10 mouse cellular contexts compared by ENCODE assay signal in genomic region chr15:86015860-86016541, GRCm38 (mm10). TPM values are rescaled to one million over a fixed set of nuclear protein-coding genes. Genes with fewer than 3 reads are reported as not detected.
DNase-seq lines count a peak whose midpoint lies in the region; ATAC-seq and TF ChIP-seq lines count a peak whose summit lies in the region.
"Had no signal": no experiment of that assay in that cellular context is flagged by ENCODE, and none has a peak within 500 bp of the region (broad histone marks: within the 10 kb centered on the region; RNA-seq: fewer than 3 reads in every experiment).

No protein-coding gene starts in this region.

- peaks cover 22% of the 10 kb centered on the region for H3K4me1 ChIP-seq in kidney, embryonic 16.5 days (ENCODE audit: insufficient read depth, low read length)
- peaks cover 7% of the 10 kb centered on the region for H3K4me1 ChIP-seq in ES-Bruce4 (ENCODE audit: control insufficient read depth, insufficient read depth, low read length)

- H3K36me3 ChIP-seq in kidney, embryonic 16.5 days (ENCODE audit: insufficient read depth, low read length), result 0 out of 2 replicates have a peak, but pooled peaks cover 2% of the 10 kb centered on the region
- H3K36me3 ChIP-seq in ES-Bruce4 (ENCODE audit: control insufficient read depth, insufficient read depth, low read length, poor library complexity, severe bottlenecking), result no peaks in the 10 kb centered on the region

- no peak for DNase-seq in kidney, postnatal 4 days
- peak; percentile 16 for DNase-seq in T-cell, adult 2 months (ENCODE audit: low spot score)
- DNase-seq in B cell, adult 2 months, result no peak
- DNase-seq in cerebellum, postnatal 4 days (ENCODE audit: low spot score in 2 of 2), result no peak
- DNase-seq in layer of hippocampus, adult 11-12 months (ENCODE audit: low spot score), result no peak
- DNase-seq: kidney, adult 9 months; lung, adult 2 months had no signal

- H3K27me3 ChIP-seq in kidney, embryonic 16.5 days (ENCODE audit: insufficient read depth, low read length), result no peaks in the 10 kb centered on the region
- no peaks in the 10 kb centered on the region for H3K27me3 ChIP-seq in ES-Bruce4 (ENCODE audit: control insufficient read depth, insufficient read depth, low read length, poor library complexity, severe bottlenecking)

- peaks cover 6% of the 10 kb centered on the region; the same call in 1 of the 2 replicates for H3K9me3 ChIP-seq in kidney, embryonic 16.5 days (ENCODE audit: low read length)
- H3K9me3 ChIP-seq in ES-Bruce4 (replicated peaks; ENCODE audit: control insufficient read depth, insufficient read depth, low read length, poor library complexity, severe bottlenecking), result no peaks in the 10 kb centered on the region

- no peak for TF ChIP-seq POLR2A in ES-Bruce4 (IDR thresholded peaks at IDR 0.05; ENCODE audit: insufficient read depth, low read length)

- H3K4me2 ChIP-seq in kidney, embryonic 16.5 days (replicated peaks; ENCODE audit: low read depth, low read length), result no peak overlapping the region

- no peak overlapping the region for H3K27ac ChIP-seq in kidney, embryonic 16.5 days (ENCODE audit: low read length)
- H3K27ac ChIP-seq in ES-Bruce4 (ENCODE audit: insufficient read depth, low read length), result peak overlapping the region; percentile 18; the same call in 1 of the 2 replicates

- peak; percentile 54; the same call in 1 of the 2 replicates for ATAC-seq in kidney, embryonic 16.5 days (ENCODE audit: low FRiP score, low TSS enrichment)
- peak; percentile 60 for ATAC-seq in megakaryocyte progenitor cell, adult 5-6 weeks (replicated peaks; ENCODE audit: poor library complexity)

- TF ChIP-seq EP300 in ES-Bruce4 (IDR thresholded peaks at IDR 0.05; ENCODE audit: insufficient read depth, low read depth, low read length), result no peak

- WGBS in kidney, embryonic 16.5 days, result 49% methylated on average over 13 of the region's 13 CpGs

- H3K9ac ChIP-seq in kidney, embryonic 16.5 days (replicated peaks; ENCODE audit: low read length), result no peak overlapping the region
- no peak overlapping the region for H3K9ac ChIP-seq in ES-Bruce4 (ENCODE audit: low read depth, poor library complexity, severe bottlenecking)

- no peak overlapping the region for H3K4me3 ChIP-seq in kidney, embryonic 16.5 days (ENCODE audit: low read length)
- H3K4me3 ChIP-seq in ES-Bruce4 (ENCODE audit: low read depth, low read length), result no peak overlapping the region

- TF ChIP-seq CTCF in ES-Bruce4 (IDR thresholded peaks at IDR 0.05; ENCODE audit: low read depth, low read length), result no peak

RNA-seq across cellular contexts. Expression of gene Celsr1, which starts 17.6 kb away (rescaled TPM):
- 3.5 and 3.9 TPM in 2 replicates for polyA plus RNA-seq in kidney, embryonic 16.5 days (2015; fragmentation: Nextera tagmentation; extraction: Ambion mirVana)
- polyA plus RNA-seq in ES-Bruce4 (2011; ENCODE audit: insufficient read depth, insufficient read length, low read depth, missing spikeins), result 8.0 and 10.2 TPM in 2 replicates
- 8.4 and 10.7 TPM in 2 replicates for total RNA-seq in megakaryocyte progenitor cell, adult 5-6 weeks (2015)
- 4.4 and 6.6 TPM in 2 replicates for total RNA-seq in megakaryocyte progenitor cell, adult 5-6 weeks (2017)

RNA-seq across cellular contexts. Expression of gene Gramd4, which starts 41.5 kb away (rescaled TPM):
- polyA plus RNA-seq in kidney, embryonic 16.5 days (2015; fragmentation: Nextera tagmentation; extraction: Ambion mirVana), result 12.1 and 14.9 TPM in 2 replicates
- polyA plus RNA-seq in ES-Bruce4 (2011; ENCODE audit: insufficient read depth, insufficient read length, low read depth, missing spikeins), result 22.6 TPM in 2 replicates
- total RNA-seq in megakaryocyte progenitor cell, adult 5-6 weeks (2015), result 7.1 and 7.4 TPM in 2 replicates
- total RNA-seq in megakaryocyte progenitor cell, adult 5-6 weeks (2017), result 19.7 and 20.5 TPM in 2 replicates
